Mouse (Mus musculus): ENCODE measurements around the gene Gm17542.
"Not testable (repeated sequence)": the region's sequence is repeated elsewhere in the genome, so short reads cannot be mapped to it uniquely, and the experiment has no call there.

The Gm17542 gene

GRCm38 (mm10) chr10:58718110-58718509 lies at the start of gene Gm17542:
Gm17542 (minus strand) TSS chr10:58718210.
- in situ Hi-C loops (cut with MboI; ENCODE audit: low sequenced_read_pairs) = not testable (repeated sequence)

- in situ Hi-C loops (cut with MboI; ENCODE audit: low sequenced_read_pairs) = no loop called here
Measured at GRCm38 (mm10) chr10:58739779-58740178, 21.8 kb upstream of the Gm17542 start.

- in situ Hi-C loops (cut with MboI; ENCODE audit: low sequenced_read_pairs) = no loop called here
Measured at GRCm38 (mm10) chr10:58738152-58738551, 20.1 kb upstream of the Gm17542 start.

- in situ Hi-C loops (cut with MboI; ENCODE audit: low sequenced_read_pairs) = no loop called here
Measured at GRCm38 (mm10) chr10:58714789-58715148, 3.2 kb downstream of the Gm17542 start.

GRCm38 (mm10) chr10:58713855-58714788 lies 3.9 kb downstream of the Gm17542 start:
- in situ Hi-C loops (cut with MboI; ENCODE audit: low sequenced_read_pairs) = no loop called here

GRCm38 (mm10) chr10:58713225-58713624 lies 4.8 kb downstream of the Gm17542 start:
- in situ Hi-C loops (cut with MboI; ENCODE audit: low sequenced_read_pairs) = no loop called here

GRCm38 (mm10) chr10:58709021-58709420 lies 9.0 kb downstream of the Gm17542 start:
- in situ Hi-C loops (cut with MboI; ENCODE audit: low sequenced_read_pairs) = no loop called here

- in situ Hi-C loops (cut with MboI; ENCODE audit: low sequenced_read_pairs) = no loop called here
Measured at GRCm38 (mm10) chr10:58700578-58700977, 17.4 kb downstream of the Gm17542 start.

GRCm38 (mm10) chr10:58700160-58700559 lies 17.9 kb downstream of the Gm17542 start:
- in situ Hi-C loops (cut with MboI; ENCODE audit: low sequenced_read_pairs) = no loop called here

- in situ Hi-C loops (cut with MboI; ENCODE audit: low sequenced_read_pairs) = no loop called here
Measured at GRCm38 (mm10) chr10:58698955-58699354, 19.1 kb downstream of the Gm17542 start.

GRCm38 (mm10) chr10:58691051-58691450 lies 27.0 kb downstream of the Gm17542 start:
- in situ Hi-C loops (cut with MboI; ENCODE audit: low sequenced_read_pairs) = no loop called here

- in situ Hi-C loops (cut with MboI; ENCODE audit: low sequenced_read_pairs) = no loop called here
Measured at GRCm38 (mm10) chr10:58679298-58679697, 38.7 kb downstream of the Gm17542 start.

- in situ Hi-C loops (cut with MboI; ENCODE audit: low sequenced_read_pairs) = no loop called here
Measured at GRCm38 (mm10) chr10:58675533-58675932, 42.5 kb downstream of the Gm17542 start, which contains the start of gene Edar. Edar (minus strand) TSS chr10:58675654.

GRCm38 (mm10) chr10:58673278-58674061 lies 44.5 kb downstream of the Gm17542 start:
- in situ Hi-C loops (cut with MboI; ENCODE audit: low sequenced_read_pairs) = no loop called here

- in situ Hi-C loops (cut with MboI; ENCODE audit: low sequenced_read_pairs) = no loop called here
Measured at GRCm38 (mm10) chr10:58672557-58673277, 45.3 kb downstream of the Gm17542 start.

- in situ Hi-C loops (cut with MboI; ENCODE audit: low sequenced_read_pairs) = no loop called here
Measured at GRCm38 (mm10) chr10:58663868-58664267, 54.1 kb downstream of the Gm17542 start.
